Mouse (Mus musculus) telencephalon, adult 2 months (tissue): ENCODE data around the gene Gypa.

Source experiments
- DNase-seq: peaks from one replicate; pipeline ENCODE4 v3.0.0-alpha.2; 2011; ENCODE audit warnings: low read depth, low spot score

The Gypa gene

DNA sequence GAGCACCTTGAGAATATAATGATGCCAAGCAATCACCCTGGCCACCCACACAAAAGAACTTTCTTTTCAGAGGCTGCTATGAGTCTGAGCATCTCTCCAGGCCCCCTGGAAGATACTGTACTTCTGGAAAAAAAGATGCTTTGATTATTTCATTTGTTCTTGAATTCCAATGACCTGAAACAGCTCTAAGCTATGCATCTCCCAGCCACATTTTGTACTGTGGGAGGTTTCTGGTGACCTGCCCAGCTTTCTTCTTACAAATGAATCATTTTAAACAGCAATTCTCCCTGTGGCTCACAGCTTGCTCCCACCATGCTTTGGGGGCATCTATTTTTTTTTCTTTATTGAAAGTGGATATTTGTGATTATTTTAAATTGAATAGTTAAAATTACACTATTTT is 56.9 kb downstream of the Gypa start:
- DNase-seq = peak; percentile 26

DNA sequence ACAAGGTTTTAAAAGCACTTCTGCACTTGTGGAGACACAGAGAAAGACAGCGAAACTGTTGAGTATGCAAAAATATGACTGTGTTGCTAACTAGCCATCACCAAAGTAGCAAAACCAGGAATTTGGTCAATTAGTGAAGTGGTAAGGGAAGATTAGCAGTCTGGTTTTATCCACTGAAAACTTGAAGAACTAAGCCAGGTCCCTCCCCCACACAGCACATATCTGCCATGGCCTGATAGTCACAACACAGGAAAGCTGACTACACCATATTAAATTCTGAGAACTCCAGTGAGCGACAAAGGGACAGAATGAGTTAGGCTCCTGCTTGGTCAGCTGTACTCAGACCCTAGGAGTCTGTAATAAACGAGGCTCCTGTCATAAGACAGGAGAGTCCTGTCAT is 57.7 kb downstream of the Gypa start:
- no peak for DNase-seq

DNA sequence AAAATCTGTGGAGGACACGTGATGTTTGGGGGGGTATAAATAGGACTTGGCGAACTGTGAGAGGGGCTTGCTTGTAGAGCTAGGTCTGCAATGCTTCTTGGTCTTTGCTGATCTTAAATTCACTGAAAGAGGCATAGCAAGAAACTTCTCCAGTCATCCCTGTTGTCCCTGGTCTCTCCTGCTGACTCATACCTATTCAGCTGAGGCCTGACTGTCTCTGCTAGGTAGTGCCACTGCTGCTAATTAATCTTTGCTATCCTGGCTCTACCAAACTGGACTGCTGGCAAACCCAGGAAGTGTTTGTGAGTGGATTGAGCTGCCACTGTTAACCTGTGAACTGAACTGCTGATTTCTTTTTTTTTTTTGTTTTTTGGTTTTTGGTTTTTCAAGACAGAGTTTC is 61.4 kb downstream of the Gypa start:
- DNase-seq = no peak
